Mouse (Mus musculus): ENCODE results near the gene Phf1. TPM values are rescaled to one million over a fixed set of nuclear protein-coding genes. Genes with fewer than 3 reads are reported as not detected.

Gene Phf1
- polyA plus RNA-seq, 1 experiment from 2014 or later: 17.9 TPM

DNA sequence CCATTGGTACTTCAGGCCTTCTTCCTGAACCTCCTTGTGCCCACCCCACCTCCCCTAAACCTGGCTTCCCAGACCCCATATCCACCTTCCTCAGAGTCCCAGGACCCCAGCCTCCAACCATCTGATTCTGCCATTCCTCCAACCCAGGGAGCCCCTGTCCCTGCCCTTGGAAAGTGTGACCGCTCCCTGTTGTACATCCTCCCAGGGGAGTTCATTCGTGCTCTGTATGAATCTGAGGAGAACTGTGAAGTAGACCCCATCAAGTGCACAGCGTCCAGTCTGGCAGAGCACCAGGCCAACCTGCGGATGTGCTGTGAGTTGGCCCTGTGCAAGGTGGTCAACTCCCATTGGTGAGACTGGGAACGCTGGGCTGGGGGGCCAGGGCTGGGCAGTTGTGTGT lies 25.0 kb downstream of the Phf1 start:
- no peaks in the 10 kb centered on the region for H3K27me3 ChIP-seq
- no peak overlapping the region for H3K4me3 ChIP-seq
- WGBS: 98% methylated on average over 5 of the region's 5 CpGs
- H3K9me3 ChIP-seq: no peaks in the 10 kb centered on the region
- ATAC-seq (ENCODE audit: low FRiP score): no peak
- H3K36me3 ChIP-seq: peaks cover 83% of the 10 kb centered on the region
- no peak overlapping the region for H3K27ac ChIP-seq
- no peak overlapping the region for H3K9ac ChIP-seq
- H3K4me1 ChIP-seq (replicated peaks): peaks cover 22% of the 10 kb centered on the region
- H3K4me2 ChIP-seq: no peak overlapping the region

- peaks cover 12% of the 10 kb centered on the region for H3K4me1 ChIP-seq (replicated peaks)
- H3K27ac ChIP-seq: no peak overlapping the region
- peaks cover 90% of the 10 kb centered on the region for H3K36me3 ChIP-seq
- no peaks in the 10 kb centered on the region for H3K9me3 ChIP-seq
- 66% methylated on average over 5 of the region's 5 CpGs for WGBS
- no peak overlapping the region for H3K4me3 ChIP-seq
- H3K4me2 ChIP-seq: no peak overlapping the region
- ATAC-seq (ENCODE audit: low FRiP score): no peak
- no peak overlapping the region for H3K9ac ChIP-seq
- H3K27me3 ChIP-seq: no peaks in the 10 kb centered on the region
These were observed 26.0 kb downstream of the Phf1 start for GRCm38 (mm10) chr17:26958880-26959279.

DNA sequence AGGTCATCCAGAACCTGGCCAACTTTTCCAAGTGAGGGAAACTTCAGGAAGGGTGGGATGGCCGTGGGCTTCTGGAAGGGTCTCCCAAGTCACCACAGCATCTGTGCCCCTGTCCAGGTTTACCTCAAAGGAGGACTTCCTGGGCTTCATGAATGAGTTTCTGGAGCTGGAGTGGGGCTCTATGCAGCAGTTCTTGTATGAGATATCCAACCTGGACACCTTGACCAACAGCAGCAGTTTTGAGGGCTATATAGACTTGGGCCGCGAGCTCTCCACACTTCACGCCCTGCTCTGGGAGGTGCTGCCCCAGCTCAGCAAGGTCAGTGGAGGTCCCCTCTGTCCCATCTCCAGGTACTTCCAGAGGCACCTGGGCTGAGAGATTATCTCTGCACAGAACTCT lies 27.0 kb downstream of the Phf1 start:
- H3K27me3 ChIP-seq: no peaks in the 10 kb centered on the region
- H3K4me3 ChIP-seq: no peak overlapping the region
- ATAC-seq (ENCODE audit: low FRiP score): no peak
- no peaks in the 10 kb centered on the region for H3K9me3 ChIP-seq
- no peak overlapping the region for H3K4me2 ChIP-seq
- no peak overlapping the region for H3K9ac ChIP-seq
- H3K36me3 ChIP-seq: peaks cover 97% of the 10 kb centered on the region
- H3K4me1 ChIP-seq (replicated peaks): peaks cover 3% of the 10 kb centered on the region
- H3K27ac ChIP-seq: no peak overlapping the region
- 97% methylated on average over 4 of the region's 4 CpGs for WGBS

GRCm38 (mm10) chr17:26961572-26962240 lies 28.9 kb downstream of the Phf1 start:
- Histone ChIP-seq H3K36me3 (peaks cover 97% of the 10 kb centered on the region), H3K4me1 (replicated peaks) (no peaks in the 10 kb centered on the region), H3K4me3 (no peak overlapping the region), H3K9me3 (no peaks in the 10 kb centered on the region), H3K4me2 (no peak overlapping the region), H3K9ac (no peak overlapping the region), H3K27ac (no peak overlapping the region), H3K27me3 (no peaks in the 10 kb centered on the region)
- no peak for ATAC-seq (ENCODE audit: low FRiP score)
- WGBS: 90% methylated on average over 21 of the region's 21 CpGs

GRCm38 (mm10) chr17:26966993-26967392 lies 34.1 kb downstream of the Phf1 start:
- no peak overlapping the region for H3K27ac ChIP-seq
- WGBS: 89% methylated on average over 11 of the region's 11 CpGs
- no peak for ATAC-seq (ENCODE audit: low FRiP score)
- no peak overlapping the region for H3K4me3 ChIP-seq
- H3K4me1 ChIP-seq (replicated peaks): peaks cover 14% of the 10 kb centered on the region
- no peak overlapping the region for H3K9ac ChIP-seq
- no peaks in the 10 kb centered on the region for H3K9me3 ChIP-seq
- peaks cover 88% of the 10 kb centered on the region for H3K36me3 ChIP-seq
- no peak overlapping the region for H3K4me2 ChIP-seq
- no peaks in the 10 kb centered on the region for H3K27me3 ChIP-seq

- WGBS: 87% methylated on average over 6 of the region's 6 CpGs
These were observed 34.6 kb downstream of the Phf1 start for GRCm38 (mm10) chr17:26967477-26967876.

DNA sequence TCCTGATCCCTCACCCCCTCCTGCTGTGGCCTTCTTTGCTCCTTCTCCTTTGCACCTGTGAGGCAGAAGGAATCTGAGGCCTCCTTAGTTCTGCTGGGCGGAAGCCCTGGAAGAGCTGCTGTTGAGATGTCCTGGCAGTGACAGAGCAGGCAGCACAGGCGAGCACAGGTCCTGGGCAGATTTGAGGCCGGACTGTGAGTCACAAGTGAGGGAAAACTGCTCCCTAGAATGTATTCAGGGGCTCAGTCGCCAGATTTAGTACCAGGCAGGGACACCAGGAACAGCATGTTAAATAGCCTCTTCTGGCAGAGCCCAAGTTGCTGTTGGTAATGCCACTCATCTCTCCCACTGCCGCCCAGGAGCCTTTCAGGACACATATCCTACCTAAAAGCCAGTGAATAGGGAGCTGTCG lies 35.4 kb downstream of the Phf1 start:
- no peak overlapping the region for H3K4me2 ChIP-seq
- H3K9me3 ChIP-seq: no peaks in the 10 kb centered on the region
- peaks cover 76% of the 10 kb centered on the region for H3K36me3 ChIP-seq
- H3K4me1 ChIP-seq (replicated peaks): peaks cover 19% of the 10 kb centered on the region
- H3K9ac ChIP-seq: no peak overlapping the region
- no peak overlapping the region for H3K27ac ChIP-seq
- no peak for ATAC-seq (ENCODE audit: low FRiP score)
- no peak overlapping the region for H3K4me3 ChIP-seq
- H3K27me3 ChIP-seq: no peaks in the 10 kb centered on the region
- 78% methylated on average over 6 of the region's 6 CpGs for WGBS

More at GRCm38 (mm10) chr17:26967477-26967876, 34.6 kb downstream of the Phf1 start:
- ATAC-seq (ENCODE audit: low FRiP score): no peak
- Histone ChIP-seq H3K9ac (no peak overlapping the region), H3K9me3 (no peaks in the 10 kb centered on the region), H3K27ac (no peak overlapping the region), H3K27me3 (no peaks in the 10 kb centered on the region), H3K4me3 (no peak overlapping the region), H3K4me1 (replicated peaks) (peaks cover 18% of the 10 kb centered on the region), H3K4me2 (no peak overlapping the region), H3K36me3 (peaks cover 83% of the 10 kb centered on the region)

DNA sequence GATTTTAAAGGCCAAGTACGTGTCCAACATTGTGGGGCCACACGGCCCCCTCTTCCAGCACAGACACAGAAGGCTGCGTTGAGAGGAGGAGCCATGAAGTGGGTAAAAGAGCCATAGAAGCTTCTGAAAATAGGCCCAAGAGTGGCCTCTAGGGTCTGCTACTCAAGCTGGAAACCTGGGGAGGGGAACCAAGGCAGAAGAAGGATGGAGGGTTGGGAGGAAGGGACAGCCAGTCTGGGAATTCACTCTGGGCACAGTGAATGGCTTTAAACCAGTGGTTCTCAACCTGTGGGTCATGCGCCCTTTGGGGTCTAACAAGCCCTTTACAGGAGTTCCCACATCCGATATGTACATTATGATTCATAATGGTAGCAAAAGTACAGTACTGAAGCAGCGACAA lies 36.4 kb downstream of the Phf1 start:
- H3K4me1 ChIP-seq (replicated peaks): peaks cover 28% of the 10 kb centered on the region
- H3K4me3 ChIP-seq: no peak overlapping the region
- H3K27ac ChIP-seq: no peak overlapping the region
- no peaks in the 10 kb centered on the region for H3K9me3 ChIP-seq
- H3K27me3 ChIP-seq: no peaks in the 10 kb centered on the region
- H3K36me3 ChIP-seq: peaks cover 68% of the 10 kb centered on the region
- no peak for ATAC-seq (ENCODE audit: low FRiP score)
- WGBS: 90% methylated on average over 6 of the region's 6 CpGs
- no peak overlapping the region for H3K9ac ChIP-seq
- no peak overlapping the region for H3K4me2 ChIP-seq

DNA sequence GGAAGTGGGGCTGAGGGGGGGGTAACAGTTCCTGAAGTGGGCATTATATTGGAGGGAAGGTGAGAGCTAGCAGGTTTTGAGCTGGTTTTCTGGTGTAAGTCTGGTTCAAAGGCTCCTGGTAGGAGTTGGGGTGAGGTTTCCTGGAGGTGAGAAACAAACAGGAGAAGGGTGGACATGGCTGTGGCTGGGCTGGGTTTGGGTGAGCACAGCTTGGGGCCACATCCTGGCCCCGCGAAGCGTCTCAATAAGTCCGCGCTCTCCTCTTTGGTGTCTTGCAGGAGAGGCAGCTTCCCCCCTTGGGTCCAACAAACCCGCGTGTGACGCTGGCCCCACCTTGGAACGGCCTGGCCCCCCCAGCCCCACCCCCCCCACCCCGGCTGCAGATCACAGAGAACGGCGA lies 37.4 kb downstream of the Phf1 start:
- Histone ChIP-seq H3K9me3 (no peaks in the 10 kb centered on the region), H3K27ac (no peak overlapping the region), H3K4me3 (no peak overlapping the region), H3K36me3 (peaks cover 68% of the 10 kb centered on the region), H3K4me1 (replicated peaks) (peaks cover 37% of the 10 kb centered on the region), H3K27me3 (no peaks in the 10 kb centered on the region), H3K9ac (no peak overlapping the region), H3K4me2 (no peak overlapping the region)
- no peak for ATAC-seq (ENCODE audit: low FRiP score)
- 85% methylated on average over 5 of the region's 12 CpGs for WGBS

- 60% methylated on average over 8 of the region's 8 CpGs for WGBS
- no peaks in the 10 kb centered on the region for H3K9me3 ChIP-seq
- H3K4me3 ChIP-seq: no peak overlapping the region
- peaks cover 68% of the 10 kb centered on the region for H3K36me3 ChIP-seq
- peaks cover 49% of the 10 kb centered on the region for H3K4me1 ChIP-seq (replicated peaks)
- no peak for ATAC-seq (ENCODE audit: low FRiP score)
- H3K9ac ChIP-seq: no peak overlapping the region; the same call in 1 of the 2 replicates
- H3K4me2 ChIP-seq: peak overlapping the region; percentile 99
- H3K27me3 ChIP-seq: no peaks in the 10 kb centered on the region
- no peak overlapping the region for H3K27ac ChIP-seq
These were observed 38.5 kb downstream of the Phf1 start for GRCm38 (mm10) chr17:26971247-26971905.

GRCm38 (mm10) chr17:26972107-26972506 lies 39.3 kb downstream of the Phf1 start:
- Histone ChIP-seq H3K27ac (peak overlapping the region; percentile 87), H3K9me3 (no peaks in the 10 kb centered on the region), H3K27me3 (no peaks in the 10 kb centered on the region), H3K4me1 (replicated peaks) (peaks cover 54% of the 10 kb centered on the region), H3K4me3 (peak overlapping the region; percentile 80), H3K36me3 (peaks cover 68% of the 10 kb centered on the region), H3K4me2 (peak overlapping the region; percentile 99), H3K9ac (peak overlapping the region; percentile 88)
- ATAC-seq (ENCODE audit: low FRiP score): no peak
- WGBS: 5% methylated on average over 3 of the region's 3 CpGs

DNA sequence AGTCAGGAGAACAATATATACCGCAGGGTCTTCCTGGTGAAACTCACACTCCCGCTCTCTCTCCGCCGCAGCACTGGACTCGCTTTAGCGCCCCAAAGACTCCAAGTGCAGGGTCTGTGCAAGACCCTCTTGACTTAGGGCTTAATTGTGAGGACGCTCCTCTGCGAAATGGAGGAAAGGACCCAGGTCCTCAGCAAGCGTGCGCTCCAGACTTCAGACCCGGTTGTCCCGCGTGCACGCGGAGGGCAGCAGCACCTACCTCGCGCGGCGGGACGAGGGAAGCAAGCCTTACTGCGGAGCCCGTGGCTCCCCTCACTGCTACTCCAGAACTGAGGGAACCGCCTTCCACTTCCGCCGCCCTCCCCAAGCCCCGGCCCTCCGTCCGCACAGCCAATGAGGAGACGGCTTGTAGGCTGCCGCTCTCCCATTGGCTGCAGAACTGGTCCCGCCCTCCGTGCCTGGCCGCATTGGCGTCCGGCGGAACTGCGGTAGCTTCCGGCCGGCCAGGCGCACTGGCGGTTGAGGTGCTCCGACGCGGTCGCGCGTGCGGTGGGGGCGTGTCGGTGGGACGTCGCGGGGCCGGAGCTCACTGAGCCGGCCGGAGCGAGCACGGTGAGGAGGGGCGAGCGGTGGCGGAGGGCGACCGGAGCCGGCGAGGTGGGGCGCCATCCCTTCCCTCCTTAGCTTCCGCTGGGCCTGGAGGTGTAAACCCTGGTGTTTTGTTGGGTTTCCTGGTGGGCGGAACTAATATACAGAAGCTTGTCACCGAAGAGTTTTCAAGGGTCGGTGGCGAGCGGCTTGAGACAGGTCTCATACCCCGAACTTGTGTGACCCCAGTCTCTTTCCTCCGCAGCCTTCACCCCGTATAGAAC lies 40.1 kb downstream of the Phf1 start, which contains the start of gene Zbtb9:
TSS of gene Zbtb9 (plus strand) at position 465 of the 872 bp plus-strand sequence.
- Histone ChIP-seq H3K36me3 (peaks cover 66% of the 10 kb centered on the region), H3K27me3 (no peaks in the 10 kb centered on the region), H3K4me2 (peak within 1 kb of the TSS; percentile 99), H3K27ac (peak within 1 kb of the TSS; percentile 87), H3K9ac (peak within 1 kb of the TSS; percentile 88), H3K4me3 (peak within 1 kb of the TSS; percentile 80), H3K9me3 (no peaks in the 10 kb centered on the region), H3K4me1 (replicated peaks) (peaks cover 54% of the 10 kb centered on the region)
- under 1% methylated on average over 73 of the region's 75 CpGs for WGBS
- ATAC-seq (ENCODE audit: low FRiP score): peak; percentile 99
